Mouse (Mus musculus) cerebellum, postnatal 4 days (tissue): ENCODE measurements around the gene Capg.

Experiments used
- DNase-seq, 2 experiments: peaks; one replicate each; pipeline ENCODE4 v3.0.0; 2022; ENCODE audit warnings: low spot score in 2 of 2, mixed read lengths in 1 of 2

Gene Capg

DNA sequence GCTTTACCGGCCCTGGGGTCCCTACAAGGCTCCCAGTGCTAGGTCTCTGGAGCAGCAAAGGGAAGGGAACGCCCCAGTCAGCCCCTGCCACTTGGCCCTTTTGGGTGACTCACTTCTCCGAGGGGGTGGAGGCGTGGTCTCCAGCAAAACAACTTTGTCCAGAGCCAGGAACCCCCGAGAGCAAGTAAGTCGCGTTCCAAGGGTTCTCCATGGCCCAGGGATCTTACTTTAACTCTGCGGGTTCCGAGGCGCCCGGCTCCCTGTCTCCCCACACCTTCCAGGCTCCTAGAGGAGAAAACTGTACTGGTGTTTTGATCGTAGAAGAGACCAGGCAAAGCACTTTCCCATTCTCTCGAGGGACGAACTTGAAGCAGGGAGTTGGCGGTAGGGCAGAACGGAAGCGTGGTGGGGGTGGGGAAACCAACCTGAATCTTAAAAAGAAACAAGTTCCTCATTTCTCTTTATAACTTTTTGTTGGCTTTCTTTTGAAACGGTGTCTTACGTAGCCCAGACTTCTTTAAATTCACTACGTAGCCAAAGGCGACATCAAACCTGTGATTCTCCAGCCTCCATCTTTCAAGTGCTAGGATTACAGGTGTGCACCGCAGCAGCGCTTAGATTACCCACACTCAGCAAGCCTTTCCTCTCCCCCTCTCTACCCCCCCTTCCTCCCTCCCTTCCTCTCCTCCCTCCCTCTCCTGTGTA is at the start of gene Capg:
Gene Capg, plus strand, starts transcription at position 109 of the 705 bp plus-strand sequence.
- DNase-seq: no peak

DNA sequence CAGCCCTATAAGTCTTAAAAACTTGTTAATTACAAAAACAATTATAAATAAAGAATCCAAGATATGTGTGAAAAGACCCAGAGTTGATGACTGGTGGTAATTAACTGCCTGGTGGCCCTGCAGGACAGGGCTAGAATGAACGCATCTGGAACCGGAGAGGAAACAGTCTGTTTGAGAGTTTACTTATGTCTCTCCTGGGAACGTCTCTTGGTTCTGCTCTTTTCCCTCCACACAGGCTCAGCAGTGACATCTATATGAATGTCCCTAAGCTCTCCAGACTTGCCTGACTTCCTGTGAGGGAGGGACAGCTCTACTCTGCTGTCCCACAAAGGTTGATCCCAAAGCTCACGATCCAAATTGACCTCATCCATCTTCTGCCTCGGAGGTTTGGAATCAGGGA is 45.2 kb upstream of the Capg start:
- no peak for DNase-seq

- DNase-seq: no peak
Measured at GRCm38 (mm10) chr6:72503309-72503708, 40.9 kb upstream of the Capg start.

- DNase-seq: no peak
Measured at GRCm38 (mm10) chr6:72503939-72504338, 40.3 kb upstream of the Capg start.

- DNase-seq: no peak
Measured at GRCm38 (mm10) chr6:72506104-72506503, 38.1 kb upstream of the Capg start.

DNA sequence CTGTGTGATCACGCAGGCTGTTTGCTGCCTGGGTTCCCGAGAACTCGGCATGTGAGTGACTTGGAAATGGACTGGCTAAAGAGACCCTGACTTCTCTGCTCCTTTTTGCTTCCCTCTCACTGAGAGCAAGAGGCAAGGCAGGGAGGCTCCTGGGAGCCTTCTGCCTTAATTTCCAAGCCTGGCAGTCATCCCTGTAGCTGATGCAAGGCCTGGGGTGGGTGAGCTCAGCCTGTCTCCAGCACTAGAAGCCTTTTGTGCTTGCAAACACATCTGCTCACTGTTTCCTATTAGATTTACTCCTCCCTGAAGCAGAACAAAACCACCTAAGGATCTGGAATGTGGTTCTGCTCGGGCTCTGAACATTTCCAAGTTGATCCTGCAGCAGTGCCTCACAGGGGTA is 35.6 kb upstream of the Capg start:
- no peak for DNase-seq

- no peak for DNase-seq
Measured at GRCm38 (mm10) chr6:72509872-72510435, 34.2 kb upstream of the Capg start.

GRCm38 (mm10) chr6:72510686-72511421 is 33.3 kb upstream of the Capg start:
- no peak for DNase-seq

GRCm38 (mm10) chr6:72512386-72513070 is 31.7 kb upstream of the Capg start:
- DNase-seq: peak; percentile 84 to 90

GRCm38 (mm10) chr6:72513071-72513440 is 31.1 kb upstream of the Capg start:
- DNase-seq: no peak

DNA sequence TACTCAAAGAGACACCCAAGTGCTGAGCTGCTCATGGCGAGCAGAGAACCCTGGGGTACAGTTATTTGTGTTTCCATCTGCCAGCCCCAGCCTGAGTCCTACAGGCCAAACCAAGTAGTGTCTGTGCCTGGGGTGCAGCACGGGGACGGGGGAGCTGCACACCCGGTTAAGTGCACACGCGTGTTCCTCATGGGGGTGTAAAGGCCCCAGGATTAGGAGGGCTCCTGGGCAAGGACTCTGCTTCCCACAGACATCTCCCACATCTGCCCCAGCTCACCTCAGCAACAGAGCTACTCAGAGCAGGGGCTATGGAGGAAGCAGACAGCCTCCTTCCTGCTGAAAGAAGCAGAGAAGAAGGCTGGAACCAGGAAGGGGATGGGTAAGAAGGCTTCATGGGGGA is 28.5 kb upstream of the Capg start:
- DNase-seq: no peak

DNA sequence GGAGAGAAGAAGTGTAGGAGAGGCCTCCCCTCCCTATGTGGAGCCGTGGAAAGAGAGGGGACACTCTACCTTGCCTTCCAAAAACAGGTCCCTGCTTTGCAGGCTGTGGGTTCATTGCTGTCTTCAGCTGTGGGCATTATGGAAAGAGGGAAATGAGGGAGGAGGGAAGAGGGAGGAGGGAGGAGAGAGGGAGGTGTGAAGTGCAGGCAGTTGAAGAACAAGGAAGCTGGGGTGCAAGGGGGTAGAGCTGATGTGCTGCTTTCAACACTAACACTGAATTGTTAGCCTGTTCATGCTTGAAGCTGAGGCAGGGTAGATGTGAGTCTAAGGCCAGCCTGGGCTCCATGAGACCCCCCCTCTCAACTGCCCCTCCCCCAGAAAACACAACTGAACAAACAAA is 25.3 kb upstream of the Capg start:
- DNase-seq: no peak

DNA sequence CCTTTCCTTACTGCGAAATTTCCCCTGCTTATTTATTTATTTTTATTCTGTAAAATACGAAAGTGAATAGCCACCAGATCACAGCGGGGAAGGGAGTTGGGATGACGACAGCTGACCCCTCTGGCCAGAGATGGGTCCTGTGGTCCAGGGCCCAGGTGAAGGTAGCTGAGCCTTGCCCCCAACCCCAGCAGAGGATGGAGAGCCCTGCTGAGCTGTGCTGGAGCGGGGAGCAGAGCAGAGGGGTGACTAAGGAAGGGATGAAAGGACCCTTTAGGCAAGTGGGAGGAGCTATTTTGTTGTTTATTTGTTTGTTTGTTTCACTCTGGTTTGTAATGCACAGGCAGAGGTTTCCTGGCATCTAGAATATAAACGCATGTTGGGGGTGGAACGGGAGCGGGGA is 24.9 kb upstream of the Capg start:
- DNase-seq: no peak

DNA sequence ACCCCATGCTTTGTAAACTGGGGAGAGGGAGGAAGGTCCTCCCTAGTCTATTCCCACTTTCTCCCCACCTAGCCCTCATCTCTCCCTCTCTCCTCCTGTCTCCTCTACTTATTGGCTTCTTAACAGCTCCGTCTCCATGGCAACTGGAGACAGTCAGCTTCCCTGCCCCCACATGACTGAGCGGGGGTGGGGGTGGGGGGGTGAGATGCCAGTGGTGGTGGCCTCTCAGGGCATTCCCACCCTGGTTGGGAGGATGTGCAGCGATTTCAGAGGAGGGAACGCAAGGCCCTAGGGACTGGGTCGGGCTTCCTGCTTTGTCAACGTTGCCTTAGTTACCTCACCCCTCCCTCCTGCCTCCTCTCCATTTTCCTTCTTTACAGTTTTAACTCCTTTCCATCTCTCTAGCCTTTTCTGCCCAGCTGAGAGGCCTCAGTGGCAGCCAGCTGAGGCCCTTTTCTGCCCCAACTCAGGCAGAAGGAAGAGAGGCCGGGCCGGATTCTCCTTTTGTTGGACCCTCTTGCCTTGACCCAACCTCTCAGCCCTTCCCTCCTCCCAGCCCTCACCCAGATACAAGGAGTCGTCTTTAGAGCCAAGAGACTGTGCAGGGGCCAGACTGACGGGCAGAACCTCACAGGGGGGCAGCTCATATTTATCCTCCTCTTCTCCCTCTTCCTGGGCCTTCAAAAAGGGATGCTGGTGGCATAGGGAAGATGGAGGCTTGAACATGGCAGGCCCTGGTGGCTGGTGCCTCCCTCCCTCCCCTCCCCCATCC is 24.1 kb upstream of the Capg start:
- DNase-seq: peak in 1 of 2 experiments; percentile 69

DNA sequence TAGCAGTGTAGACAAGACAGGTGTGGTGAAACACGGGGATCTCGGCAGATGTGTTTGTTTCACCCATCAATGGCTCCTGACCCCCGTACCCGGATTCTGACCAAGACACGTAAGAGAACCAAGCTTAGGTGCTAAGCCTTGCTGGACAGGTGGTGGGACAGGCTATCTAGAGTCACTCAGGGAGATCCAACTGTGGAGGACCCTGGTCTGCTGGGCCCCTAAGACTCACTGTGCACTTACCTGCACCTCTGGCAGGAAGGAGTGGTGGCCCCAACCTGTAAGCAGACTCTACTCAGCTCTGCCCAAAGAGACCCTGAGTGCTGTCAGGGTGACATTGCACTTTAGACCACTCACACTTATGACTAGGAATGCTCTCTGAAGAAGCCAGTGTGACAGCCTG is 23.3 kb upstream of the Capg start:
- DNase-seq: no peak

- no peak for DNase-seq
Measured at GRCm38 (mm10) chr6:72521607-72522006, 22.6 kb upstream of the Capg start, which contains the start of gene Sh2d6. Gene Sh2d6, minus strand, starts transcription at chr6:72521707.

GRCm38 (mm10) chr6:72522288-72522687 is 21.9 kb upstream of the Capg start:
- DNase-seq: no peak

- DNase-seq: no peak
Measured at GRCm38 (mm10) chr6:72523222-72523621, 21.0 kb upstream of the Capg start.

GRCm38 (mm10) chr6:72524160-72524559 is 20.0 kb upstream of the Capg start:
- DNase-seq: no peak

- no peak for DNase-seq
Measured at GRCm38 (mm10) chr6:72527070-72527469, 17.1 kb upstream of the Capg start.

DNA sequence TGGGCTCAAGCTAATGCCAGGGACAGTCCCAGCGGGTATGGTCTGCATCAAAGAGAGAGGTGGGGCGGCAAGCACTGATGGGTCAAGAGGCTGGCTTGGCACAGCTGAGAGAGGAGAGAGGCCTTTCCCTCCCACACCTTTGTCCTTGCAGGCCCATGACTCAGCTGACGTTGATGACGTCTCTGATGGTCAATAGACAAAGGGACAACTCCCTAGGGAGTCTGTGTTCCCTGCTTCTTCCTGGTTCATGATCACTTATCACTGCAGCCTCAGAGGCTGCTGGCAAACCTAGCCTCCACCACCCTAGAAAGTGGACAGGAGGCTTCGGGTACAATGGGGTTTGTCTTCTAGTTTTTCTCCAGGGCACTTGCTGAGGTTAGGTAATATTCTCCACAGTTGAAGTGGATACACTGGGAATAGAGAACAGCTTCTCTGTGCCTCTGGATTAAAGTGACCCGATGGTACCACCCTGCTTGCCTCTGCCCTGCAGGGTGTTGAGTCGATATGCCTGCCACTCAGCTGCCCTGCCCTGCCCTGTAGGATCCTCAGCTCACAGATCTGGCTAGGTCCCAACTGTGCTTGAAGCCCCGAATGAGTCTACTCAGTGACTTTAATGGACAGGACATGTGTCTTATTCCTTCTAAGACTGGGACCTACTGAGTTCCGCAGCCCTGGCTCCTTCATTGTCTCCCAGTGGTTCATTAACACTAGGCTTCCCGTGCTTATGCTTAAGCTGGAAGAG is 15.6 kb upstream of the Capg start:
- no peak for DNase-seq
